Mouse (Mus musculus): ENCODE results near the gene Adgrg5.

Adgrg5 gene

DNA sequence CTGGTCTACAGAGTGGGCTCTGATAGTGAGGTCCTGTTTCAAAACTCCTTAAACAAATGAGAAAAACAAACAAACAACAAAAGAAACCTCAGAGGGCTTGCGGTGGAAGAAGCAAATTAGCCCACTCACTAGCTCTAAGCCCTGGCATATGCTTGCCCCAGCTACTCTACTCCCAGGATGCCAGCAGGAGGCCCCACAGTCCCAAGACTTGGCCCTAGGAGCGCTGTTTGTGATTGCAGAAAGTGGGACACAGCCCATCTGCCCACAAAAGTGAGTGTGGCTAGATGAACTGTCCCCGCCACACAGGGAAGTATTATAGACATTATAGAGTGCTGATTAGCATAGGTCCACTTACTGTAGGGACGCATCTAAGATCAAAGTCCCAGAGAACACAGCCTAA, 24.9 kb downstream of the Adgrg5 start:
- CTCF ChIA-PET, result interaction anchor here in 3 of 4 experiments (0.5 to 5.6 kb wide), 15 partner anchors 12 to 383 kb away, joined by 3 to 133 read pairs (median 10); partner anchors contain the start of genes Kifc3 (in 1 of the 3), Usb1 (in 1 of the 3) and Zfp319 (in 1 of the 3)
- POLR2A ChIA-PET, result interaction anchor here in 2 of 4 experiments (0.6 to 1.9 kb wide), 2 partner anchors 21 to 29 kb away, joined by 4 to 5 read pairs; no protein-coding TSS in a partner anchor

DNA sequence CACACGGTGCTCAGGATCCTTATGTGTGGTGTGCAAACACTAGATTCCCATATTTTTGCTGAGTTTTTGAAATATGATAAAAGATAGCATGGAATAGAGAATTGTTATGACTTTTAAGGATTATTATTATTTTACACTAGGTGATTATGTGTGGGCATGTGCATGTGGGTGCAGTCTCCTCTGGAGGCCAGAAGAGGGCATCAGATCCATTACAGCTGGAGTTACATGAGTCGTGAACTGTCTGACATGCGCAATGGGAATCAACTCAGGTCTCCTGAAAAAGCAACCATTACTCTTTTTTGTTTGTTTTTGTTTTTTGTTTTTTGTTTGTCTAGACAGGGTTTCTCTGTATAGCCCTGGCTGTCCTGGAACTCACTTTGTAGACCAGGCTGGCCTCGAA, 25.5 kb downstream of the Adgrg5 start:
- ChIA-PET CTCF (interaction anchor here (0.5 to 5.6 kb wide), 31 partner anchors 8 to 383 kb away, joined by 3 to 133 read pairs (median 5); partner anchors contain the start of genes Kifc3 (in 2 of the 4), Katnb1 (in 1 of the 4), Tepp (in 1 of the 4) and Usb1 (in 1 of the 4)), POLR2A (interaction anchor here in 2 of 4 experiments (0.6 to 1.9 kb wide), 3 partner anchors 20 to 52 kb away, joined by 4 to 8 read pairs (median 5); no protein-coding TSS in a partner anchor)

DNA sequence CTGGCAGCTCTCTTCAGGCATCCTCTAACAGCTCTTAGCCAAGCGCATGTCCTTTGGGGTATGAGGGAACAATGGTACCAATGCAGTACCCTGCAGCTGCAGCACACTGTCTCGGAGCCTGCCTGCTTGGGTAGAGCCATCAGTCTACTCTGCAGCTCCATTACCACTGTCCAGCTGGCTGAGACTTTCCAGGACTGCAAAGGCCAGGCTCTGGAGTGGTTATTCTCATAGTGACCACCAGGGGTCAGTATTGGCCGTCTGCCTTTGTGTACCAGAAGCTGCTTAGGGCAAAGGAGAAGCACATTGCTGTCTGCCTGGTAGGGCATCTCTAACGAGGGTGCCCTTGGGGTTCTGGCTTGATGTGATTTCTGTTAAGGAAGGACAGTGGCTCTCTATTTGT, 26.6 kb downstream of the Adgrg5 start:
- CTCF ChIA-PET, result interaction anchor here (0.5 to 5.6 kb wide), 142 partner anchors 9 to 1032 kb away, joined by 3 to 133 read pairs (median 4); partner anchors contain the start of genes Adgrg1 (in 2 of the 4), Adgrg5 (in 2 of the 4), Katnb1 (in 2 of the 4) and Kifc3 (in 2 of the 4)
- POLR2A ChIA-PET, result interaction anchor here in 2 of 4 experiments (0.6 to 1.9 kb wide), 6 partner anchors 19 to 117 kb away, joined by 3 to 8 read pairs (median 4); no protein-coding TSS in a partner anchor

DNA sequence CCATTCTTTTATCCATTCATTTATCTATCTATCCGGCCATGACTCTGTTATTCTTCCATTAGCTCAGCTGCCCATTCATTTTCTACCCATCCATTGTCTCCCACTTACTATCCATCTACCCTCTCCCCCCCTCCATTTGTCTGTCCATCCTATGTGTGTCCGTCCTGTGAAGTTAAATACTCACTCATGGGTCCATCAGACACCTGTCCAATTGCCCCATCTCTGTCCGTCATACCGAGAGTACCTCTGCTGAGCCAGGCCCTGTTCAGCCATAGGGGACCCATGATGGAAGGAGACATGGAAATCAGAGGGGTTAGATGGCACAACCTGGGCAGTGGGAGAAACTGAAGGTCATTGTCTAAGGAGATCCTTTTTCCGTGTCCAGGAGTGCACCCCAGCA, 27.0 kb downstream of the Adgrg5 start:
- POLR2A ChIA-PET, result interaction anchor here in 2 of 4 experiments (0.7 to 1.7 kb wide), 4 partner anchors 28 to 51 kb away, joined by 3 to 8 read pairs (median 5); no protein-coding TSS in a partner anchor

DNA sequence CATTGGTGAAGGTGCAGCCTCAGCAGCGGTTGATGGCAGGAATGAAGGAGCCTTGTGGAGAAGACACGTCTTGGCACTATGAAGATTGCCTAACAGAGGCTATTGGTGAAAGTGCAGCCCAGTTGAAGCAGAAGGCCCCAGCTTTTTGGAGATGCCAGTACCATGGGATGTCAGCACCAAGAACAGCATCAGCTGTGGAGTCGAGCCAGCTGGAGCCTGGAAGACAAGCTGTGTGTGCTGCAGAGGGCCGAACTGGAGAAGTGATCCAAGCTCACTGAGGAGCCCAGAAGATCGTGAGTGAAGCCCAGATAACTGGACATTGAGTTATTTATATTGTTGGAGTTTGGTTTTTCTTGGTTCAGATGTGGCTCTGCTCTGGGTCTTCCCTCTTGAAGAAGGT, 28.6 kb downstream of the Adgrg5 start:
- POLR2A ChIA-PET, result interaction anchor here in 1 of 4 experiments (0.5 kb wide), 1 partner anchor 545 kb away, joined by 4 read pairs; no protein-coding TSS in a partner anchor

More for the DNA sequence above, 27.0 kb downstream of the Adgrg5 start:
- CTCF ChIA-PET, result interaction anchor here (0.5 to 5.6 kb wide), 123 partner anchors 8 to 1031 kb away, joined by 3 to 133 read pairs (median 4); partner anchors contain the start of genes Adgrg1 (in 2 of the 4), Adgrg5 (in 2 of the 4), Kifc3 (in 2 of the 4) and Cx3cl1 (in 1 of the 4)

DNA sequence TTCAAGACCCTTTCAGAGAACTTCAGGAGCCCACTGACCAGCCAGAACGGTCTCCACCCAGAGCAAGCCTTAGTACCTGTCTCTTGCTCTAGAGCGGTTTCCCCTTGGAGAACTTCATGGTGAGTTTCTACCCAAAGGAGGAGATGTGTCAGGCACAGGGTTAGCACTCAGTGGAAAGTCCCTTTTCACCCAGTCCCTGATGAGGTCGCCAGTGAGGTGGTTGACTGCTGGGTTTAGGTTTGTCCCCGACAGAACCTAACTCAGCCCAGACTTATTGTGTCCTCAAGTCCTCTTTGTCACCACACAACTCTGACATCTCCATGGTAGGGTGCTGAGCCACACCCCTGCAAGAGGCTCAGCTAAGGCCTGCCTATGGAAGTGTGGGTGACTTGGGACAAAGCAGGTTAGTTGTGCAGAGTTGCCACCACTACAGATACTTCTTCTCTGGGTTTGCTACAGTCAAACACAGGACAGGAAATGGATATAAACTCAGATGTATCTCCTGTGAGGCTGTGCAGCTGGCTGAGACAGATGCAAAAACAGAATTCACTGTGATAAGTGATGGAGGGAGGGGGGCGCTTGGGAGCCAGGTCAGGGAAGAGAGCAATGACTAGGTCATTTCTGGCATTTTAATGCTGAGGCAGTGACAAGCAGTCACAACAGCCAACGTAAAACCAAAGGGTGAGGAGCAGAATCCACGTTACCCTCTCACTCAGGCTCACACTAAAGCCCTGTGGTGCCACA, 30.3 kb downstream of the Adgrg5 start:
- CTCF ChIA-PET, result interaction anchor here in 3 of 4 experiments (0.6 to 2.6 kb wide), 6 partner anchors 16 to 253 kb away, joined by 3 to 22 read pairs (median 8); no protein-coding TSS in a partner anchor
- POLR2A ChIA-PET, result no interaction called here

More for the DNA sequence above, 28.6 kb downstream of the Adgrg5 start:
- CTCF ChIA-PET, result interaction anchor here in 3 of 4 experiments (0.5 to 5.6 kb wide), 7 partner anchors 9 to 303 kb away, joined by 3 to 133 read pairs (median 5); partner anchors contain the start of gene Kifc3 (in 1 of the 3)

DNA sequence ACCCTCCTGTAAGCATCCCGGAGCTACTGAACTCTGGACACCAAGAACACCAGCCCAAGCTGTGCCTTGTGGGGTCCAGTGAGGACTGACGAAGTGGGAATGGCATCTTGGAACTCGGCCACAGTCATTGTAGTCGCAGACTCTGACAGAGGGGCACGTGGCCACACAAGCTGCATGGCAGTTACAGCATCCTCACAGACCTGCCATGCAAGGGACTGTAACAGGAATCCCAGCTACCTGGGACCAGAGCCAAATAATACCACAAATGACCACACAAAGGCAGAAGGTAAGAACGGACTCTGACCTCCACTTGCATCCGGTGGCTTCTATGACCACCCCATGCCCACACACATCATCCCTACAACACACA, 30.9 kb downstream of the Adgrg5 start:
- POLR2A ChIA-PET, result interaction anchor here in 3 of 4 experiments (0.6 to 1.9 kb wide), 3 partner anchors 22 to 724 kb away, joined by 4 to 5 read pairs (median 4); no protein-coding TSS in a partner anchor
- CTCF ChIA-PET, result interaction anchor here (0.6 to 2.6 kb wide), 10 partner anchors 15 to 252 kb away, joined by 3 to 22 read pairs (median 6); no protein-coding TSS in a partner anchor

DNA sequence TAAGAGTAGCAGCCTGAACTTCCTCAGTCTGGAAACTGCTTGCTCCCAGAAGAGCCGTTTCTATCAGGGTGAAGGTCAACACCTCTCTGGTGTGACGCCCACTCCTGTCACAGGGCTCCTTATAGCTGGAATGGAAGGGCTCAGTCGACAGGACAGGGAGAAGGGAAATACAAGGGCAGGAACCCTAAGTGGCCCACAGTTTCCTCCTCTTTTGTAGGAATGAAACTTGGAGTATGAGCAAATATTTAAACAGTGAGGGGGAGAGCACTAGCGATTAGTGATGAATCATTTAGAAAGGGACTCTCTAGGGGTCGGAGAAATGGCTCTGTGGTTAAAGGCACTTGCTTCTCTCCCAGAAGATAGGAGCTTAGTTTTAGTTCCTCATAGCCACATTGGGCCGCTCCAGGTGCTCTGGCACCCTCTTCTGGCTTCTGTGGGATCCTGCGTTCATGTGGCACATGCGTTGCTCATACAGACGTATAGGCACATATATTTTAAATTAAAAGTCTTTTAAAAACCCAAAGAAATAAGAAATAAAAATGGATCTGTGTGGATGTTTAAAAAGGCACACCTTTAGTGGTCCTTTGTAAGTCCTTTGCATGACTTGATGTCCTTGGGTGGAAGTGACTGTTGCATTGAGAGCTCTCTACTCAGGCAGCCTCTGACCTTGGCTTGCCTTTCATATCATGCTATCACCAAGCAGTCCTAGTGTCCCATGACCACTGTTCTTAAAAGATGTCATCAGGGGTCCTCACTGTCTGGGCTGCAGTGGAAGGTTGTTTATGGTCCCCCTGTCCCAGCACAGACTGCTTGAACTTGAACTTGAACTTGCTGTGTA, 31.6 kb downstream of the Adgrg5 start:
- CTCF ChIA-PET, result interaction anchor here (0.5 to 2.6 kb wide), 51 partner anchors 9 to 597 kb away, joined by 3 to 22 read pairs (median 4); partner anchors contain the start of genes Kifc3 (in 2 of the 4), Adgrg1 (in 1 of the 4) and Dok4 (in 1 of the 4)
- POLR2A ChIA-PET, result interaction anchor here in 3 of 4 experiments (0.6 to 1.9 kb wide), 9 partner anchors 22 to 725 kb away, joined by 3 to 7 read pairs (median 4); no protein-coding TSS in a partner anchor

DNA sequence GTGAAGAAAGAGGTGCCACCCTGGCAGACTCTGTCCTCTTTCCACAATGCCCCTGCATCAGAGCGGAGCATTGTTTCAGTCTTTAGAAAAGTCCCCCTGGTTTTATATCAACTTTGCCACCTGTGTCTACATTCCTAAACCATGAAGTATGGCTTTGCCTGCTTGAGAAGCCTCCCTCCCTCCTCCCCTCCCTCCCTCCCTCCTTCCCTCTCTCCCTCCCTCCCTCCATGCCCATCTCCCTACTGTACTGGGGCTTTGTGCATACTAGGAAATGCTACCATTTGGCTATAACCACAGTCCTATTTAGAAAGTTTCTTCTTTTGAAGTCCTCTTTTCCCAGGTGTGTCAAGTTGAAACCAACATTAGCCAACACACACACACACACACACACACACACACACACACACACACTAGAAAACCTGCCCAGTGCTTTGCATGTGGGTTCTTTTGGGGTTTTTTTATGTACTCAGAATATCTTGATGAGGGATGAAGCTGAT, 32.6 kb downstream of the Adgrg5 start:
- CTCF ChIA-PET, result interaction anchor here in 2 of 4 experiments (1.4 to 1.5 kb wide), 3 partner anchors 45 to 247 kb away, joined by 3 to 11 read pairs (median 4); partner anchors contain the start of gene Kifc3 (in 1 of the 2)
- POLR2A ChIA-PET, result interaction anchor here in 2 of 4 experiments (0.6 to 1.9 kb wide), 3 partner anchors 34 to 105 kb away, joined by 3 to 5 read pairs (median 4); no protein-coding TSS in a partner anchor

DNA sequence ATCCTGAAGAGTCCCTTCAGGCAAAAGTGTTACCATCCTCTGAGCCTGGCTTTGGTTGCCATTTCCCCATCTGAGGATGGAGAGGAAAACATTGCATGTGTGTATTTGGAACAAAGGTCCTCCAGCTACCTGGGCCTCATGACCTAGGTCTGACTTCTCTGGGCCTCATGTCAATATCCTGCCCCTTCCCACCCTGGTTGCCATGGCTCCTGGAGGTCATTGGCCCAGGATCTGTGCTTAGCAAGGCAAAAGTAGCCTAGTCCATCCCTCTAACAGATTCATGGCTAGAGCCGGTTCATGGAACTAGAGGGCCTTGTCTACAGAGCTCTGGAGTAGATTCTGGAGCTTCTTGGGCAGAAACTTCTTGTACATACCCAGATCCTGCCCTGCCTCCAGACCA, 38.7 kb downstream of the Adgrg5 start:
- CTCF ChIA-PET, result interaction anchor here (0.8 to 1.6 kb wide), 6 partner anchors 8 to 241 kb away, joined by 3 to 13 read pairs (median 7); no protein-coding TSS in a partner anchor
- POLR2A ChIA-PET, result interaction anchor here in 2 of 4 experiments (0.9 to 2.8 kb wide), 4 partner anchors 8 to 15 kb away, joined by 3 to 7 read pairs (median 3); partner anchors contain the start of gene Adgrg1 (in 1 of the 2)

DNA sequence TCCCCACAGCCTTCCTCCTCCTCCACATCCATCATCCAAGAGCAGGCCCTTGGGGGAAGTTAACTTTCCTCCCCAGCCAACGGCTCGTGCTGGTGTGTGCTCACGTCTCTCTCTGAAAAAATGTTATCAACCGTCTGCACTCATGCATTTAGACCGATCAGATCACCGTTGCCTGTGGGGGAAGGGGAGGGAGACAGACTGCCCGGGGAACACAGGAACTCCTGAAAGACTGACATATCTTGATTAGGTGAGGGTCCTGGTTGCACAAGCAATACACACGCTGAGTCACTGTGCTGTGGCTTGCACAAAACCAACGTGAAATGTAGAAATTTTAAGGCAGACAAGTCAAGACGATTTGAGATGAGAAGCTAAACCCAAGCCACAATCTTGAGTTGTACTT, 41.3 kb downstream of the Adgrg5 start:
- POLR2A ChIA-PET, result interaction anchor here in 1 of 4 experiments (1.2 to 2.8 kb wide), 2 partner anchors 13 to 250 kb away, joined by 4 to 7 read pairs; no protein-coding TSS in a partner anchor
- CTCF ChIA-PET, result interaction anchor here in 3 of 4 experiments (0.6 to 1.9 kb wide), 4 partner anchors 10 to 759 kb away, joined by 3 to 23 read pairs (median 6); no protein-coding TSS in a partner anchor

DNA sequence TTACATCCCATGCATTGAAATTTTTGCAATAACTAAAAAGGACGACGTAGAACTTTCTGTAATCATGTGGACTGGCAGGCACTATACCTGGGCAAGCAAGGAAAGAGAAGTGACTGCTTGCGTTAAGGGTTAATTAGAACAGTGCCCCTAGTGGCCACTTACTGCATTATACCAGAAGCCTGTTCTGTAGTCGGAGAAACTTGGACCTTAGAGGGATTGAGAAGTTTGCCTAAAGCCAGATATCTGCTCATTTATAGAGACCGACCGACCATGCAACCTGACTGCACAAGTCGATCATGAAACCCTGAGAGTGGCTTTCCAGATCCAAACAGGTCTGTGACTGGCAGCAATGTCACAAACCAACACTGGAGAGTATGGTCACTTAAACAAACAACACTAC, 43.1 kb downstream of the Adgrg5 start:
- ChIA-PET POLR2A (no interaction called here), CTCF (interaction anchor here in 2 of 4 experiments (0.6 to 0.7 kb wide), 3 partner anchors 16 to 244 kb away, joined by 3 read pairs; no protein-coding TSS in a partner anchor)

DNA sequence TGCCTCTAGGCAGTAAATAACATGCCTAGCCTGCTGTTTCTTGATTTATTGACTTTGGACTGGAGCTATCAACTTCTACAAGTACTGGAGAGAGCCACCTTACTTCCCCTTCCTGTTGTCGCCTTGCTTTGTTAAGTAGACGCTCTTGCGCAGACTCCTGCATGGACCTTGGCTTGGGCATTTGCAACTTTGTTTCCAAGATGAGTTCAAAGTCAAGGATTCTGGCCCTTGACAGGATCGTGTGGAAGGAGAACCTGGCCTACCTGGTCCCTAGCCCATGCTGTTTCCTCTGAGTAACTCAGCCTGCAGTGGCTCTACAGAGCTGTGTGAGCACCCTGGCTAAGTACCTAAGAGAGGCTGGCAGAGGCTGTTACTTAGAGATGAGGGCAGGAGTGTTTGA, 43.6 kb downstream of the Adgrg5 start:
- CTCF ChIA-PET, result interaction anchor here in 3 of 4 experiments (0.6 to 2.2 kb wide), 5 partner anchors 10 to 243 kb away, joined by 3 to 8 read pairs (median 3); no protein-coding TSS in a partner anchor
- POLR2A ChIA-PET, result no interaction called here

DNA sequence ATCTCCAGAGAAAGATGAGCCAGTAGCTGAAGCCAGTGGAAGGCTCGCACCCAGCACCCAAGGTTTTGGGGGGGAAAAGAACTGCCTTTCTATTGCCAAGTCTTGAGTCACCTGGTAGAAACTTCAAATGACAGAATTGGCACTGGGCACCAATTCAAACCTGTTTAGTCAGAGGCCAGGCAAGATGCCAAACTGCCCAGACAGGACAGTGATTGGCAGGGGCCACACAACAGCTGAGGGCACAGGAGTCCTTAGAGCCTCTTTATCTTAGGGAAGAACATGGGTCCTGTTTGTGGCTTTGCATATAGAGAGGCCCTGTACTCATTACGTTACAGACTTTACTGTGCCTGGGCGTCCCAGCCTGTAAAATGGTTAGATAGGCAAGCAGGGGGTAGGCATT, 44.1 kb downstream of the Adgrg5 start:
- POLR2A ChIA-PET, result interaction anchor here in 1 of 4 experiments (2.0 kb wide), 1 partner anchor 11 kb away, joined by 5 read pairs; no protein-coding TSS in a partner anchor
- CTCF ChIA-PET, result interaction anchor here in 3 of 4 experiments (1.0 to 2.2 kb wide), 5 partner anchors 9 to 237 kb away, joined by 3 to 10 read pairs (median 5); no protein-coding TSS in a partner anchor

DNA sequence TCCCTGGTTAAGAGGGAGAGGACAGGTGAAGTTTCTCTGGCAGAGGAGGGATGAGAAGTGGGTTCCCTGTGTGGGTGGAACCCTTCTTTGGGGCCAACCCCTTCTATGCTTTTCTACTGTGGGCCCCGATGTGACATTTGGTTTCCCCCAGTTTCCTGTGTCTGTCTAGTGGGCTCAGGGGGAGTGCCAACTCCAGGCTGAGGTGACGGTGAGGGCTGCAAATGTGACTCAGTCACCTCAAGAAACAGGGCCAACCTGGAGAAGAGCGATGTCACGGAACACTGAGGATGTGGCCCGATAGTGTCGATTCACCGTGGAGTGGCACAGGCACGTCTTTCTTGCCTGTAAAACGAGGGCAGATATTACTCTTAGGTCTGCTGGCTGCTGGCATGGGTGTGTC, 49.8 kb downstream of the Adgrg5 start:
- ChIA-PET POLR2A (interaction anchor here in 1 of 4 experiments (1.1 kb wide), 1 partner anchor 49 kb away, joined by 3 read pairs; the partner anchor contains the start of gene Adgrg5), CTCF (interaction anchor here in 2 of 4 experiments (0.7 to 2.2 kb wide), 5 partner anchors 18 to 282 kb away, joined by 3 to 7 read pairs (median 6); no protein-coding TSS in a partner anchor)

DNA sequence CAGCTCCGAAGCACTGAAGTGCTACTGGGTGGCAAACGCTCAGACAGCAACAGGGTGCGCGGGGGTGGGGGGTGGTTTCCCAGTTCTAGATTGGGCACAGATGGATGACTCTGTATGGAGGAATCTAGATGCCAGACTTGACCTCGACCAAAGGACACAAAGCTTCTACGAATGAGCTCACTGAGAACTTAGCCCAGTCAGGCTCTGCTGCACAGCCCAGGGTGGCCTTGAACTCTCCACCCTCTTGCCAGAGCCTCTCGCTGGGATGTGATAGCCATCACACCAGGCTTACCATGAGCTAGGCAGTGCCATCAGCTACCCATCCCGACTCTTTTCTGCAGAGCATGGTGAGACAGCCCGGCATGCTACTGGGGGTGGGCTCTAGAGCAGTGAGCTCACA, 50.3 kb downstream of the Adgrg5 start:
- POLR2A ChIA-PET, result interaction anchor here in 2 of 4 experiments (0.7 to 1.1 kb wide), 3 partner anchors 9 to 75 kb away, joined by 3 to 4 read pairs (median 3); partner anchors contain the start of gene Adgrg5 (in 1 of the 2)
- CTCF ChIA-PET, result interaction anchor here in 2 of 4 experiments (0.7 to 2.2 kb wide), 5 partner anchors 19 to 281 kb away, joined by 3 to 7 read pairs (median 6); no protein-coding TSS in a partner anchor

All from embryonic stem cell, embryonic (primary cell).